Mouse (Mus musculus) forebrain, embryonic 11.5 days (tissue): ENCODE results near the gene Mrps18a. TPM values are rescaled to one million over a fixed set of nuclear protein-coding genes. Genes with fewer than 3 reads are reported as not detected.

Experiments
- ATAC-seq: fragments of 200-750 bp; cut with Nextera tagmentation; replicated peaks from 2 replicates; pipeline ENCODE4 v1.8.0; 2017; ENCODE audit warnings: moderate TSS enrichment; ENCODE audit not compliant: low FRiP score
- DNase-seq: peaks from one replicate; pipeline ENCODE4 v3.0.0-alpha.2; 2017; ENCODE audit warnings: low spot score
- H3K27ac ChIP-seq: fragments of 300-500 bp; sonication (generic); 2 replicates; pipeline ENCODE4 v1.5.1; 2014; ENCODE audit warnings: low read depth, low read length
- H3K27me3 ChIP-seq: fragments of 300-500 bp; sonication (generic); 2 replicates; pipeline ENCODE4 v1.6.1; 2014; ENCODE audit warnings: mild to moderate bottlenecking, low read length, mixed read lengths; ENCODE audit not compliant: control insufficient read depth, insufficient read depth
- H3K36me3 ChIP-seq: fragments of 300-500 bp; sonication (generic); 2 replicates; pipeline ENCODE4 v1.6.1; 2014; ENCODE audit warnings: mild to moderate bottlenecking, low read length, moderate library complexity, mixed read lengths; ENCODE audit not compliant: control insufficient read depth, insufficient read depth
- H3K4me1 ChIP-seq: fragments of 300-500 bp; sonication (generic); replicated peaks from 2 replicates; pipeline ENCODE4 v1.6.1; 2014; ENCODE audit warnings: low read length, mixed read lengths; ENCODE audit not compliant: control insufficient read depth, insufficient read depth
- H3K4me2 ChIP-seq: fragments of 300-500 bp; sonication (generic); 2 replicates; pipeline ENCODE4 v1.6.1; 2014; ENCODE audit warnings: low read depth, mild to moderate bottlenecking, low read length, moderate library complexity, mixed read lengths; ENCODE audit not compliant: severe bottlenecking
- H3K4me3 ChIP-seq: fragments of 300-500 bp; sonication (generic); 2 replicates; pipeline ENCODE4 v1.5.1; 2014; ENCODE audit warnings: low read depth, low read length
- H3K9ac ChIP-seq: fragments of 300-500 bp; sonication (generic); 2 replicates; pipeline ENCODE4 v1.6.1; 2014; ENCODE audit warnings: low read length
- H3K9me3 ChIP-seq: fragments of 300-500 bp; sonication (generic); 2 replicates; pipeline ENCODE4 v1.6.1; 2016; ENCODE audit warnings: low read length, mixed read lengths; ENCODE audit not compliant: control insufficient read depth
- WGBS: fragments of 180-500 bp; shearing (Covaris S2); extraction: QIAGEN DNeasy Blood & Tissue Kit; methylation state at CpG from one replicate; pipeline ENCODE4 v1.1.7; 2014; 5-methylcytosine and 5-hydroxymethylcytosine counted together
- polyA plus RNA-seq: library from polyadenylated mRNA; unstranded; fragments of >200 nt; fragmentation: Nextera tagmentation; extraction: Ambion mirVana; gene quantifications from 2 replicates; pipeline ENCODE4 v1.2.1, GENCODE M21; 2014

Mrps18a gene
- polyA plus RNA-seq, 1 experiment from 2014 or later, result 119 TPM

GRCm38 (mm10) chr17:46161179-46161578 lies 50.4 kb downstream of the Mrps18a start:
- Histone ChIP-seq H3K9ac (peak overlapping the region; percentile 69), H3K4me2 (peak overlapping the region; percentile 49), H3K27me3 (no peaks in the 10 kb centered on the region), H3K27ac (no peak overlapping the region), H3K4me3 (peak overlapping the region; percentile 54), H3K4me1 (no peaks in the 10 kb centered on the region), H3K36me3 (no peaks in the 10 kb centered on the region; the same call in 1 of the 2 replicates), H3K9me3 (no peaks in the 10 kb centered on the region)
- DNase-seq, result no peak
- ATAC-seq, result peak; percentile 37; the same call in 1 of the 2 replicates
- WGBS, result under 1% methylated on average over 19 of the region's 19 CpGs

GRCm38 (mm10) chr17:46161710-46162109 lies 50.9 kb downstream of the Mrps18a start:
- 50% methylated on average over 9 of the region's 9 CpGs for WGBS
- Histone ChIP-seq H3K4me1 (no peaks in the 10 kb centered on the region), H3K27me3 (no peaks in the 10 kb centered on the region), H3K36me3 (no peaks in the 10 kb centered on the region; the same call in 1 of the 2 replicates), H3K4me2 (peak overlapping the region; percentile 49), H3K9ac (peak overlapping the region; percentile 69), H3K4me3 (peak overlapping the region; percentile 54), H3K27ac (no peak overlapping the region), H3K9me3 (no peaks in the 10 kb centered on the region)
- ATAC-seq (no peak), DNase-seq (no peak)

GRCm38 (mm10) chr17:46162551-46162950 lies 51.8 kb downstream of the Mrps18a start:
- no peaks in the 10 kb centered on the region; the same call in 1 of the 2 replicates for H3K36me3 ChIP-seq
- H3K9ac ChIP-seq, result no peak overlapping the region
- H3K4me2 ChIP-seq, result no peak overlapping the region
- no peaks in the 10 kb centered on the region for H3K27me3 ChIP-seq
- H3K27ac ChIP-seq, result no peak overlapping the region
- no peaks in the 10 kb centered on the region for H3K4me1 ChIP-seq
- WGBS, result 96% methylated on average over 7 of the region's 7 CpGs
- no peak overlapping the region for H3K4me3 ChIP-seq
- DNase-seq (no peak), ATAC-seq (no peak)
- no peaks in the 10 kb centered on the region for H3K9me3 ChIP-seq

- DNase-seq (no peak), ATAC-seq (no peak)
- no peak overlapping the region for H3K4me3 ChIP-seq
- WGBS, result 86% methylated on average over 9 of the region's 9 CpGs
- no peaks in the 10 kb centered on the region for H3K9me3 ChIP-seq
- H3K36me3 ChIP-seq, result no peaks in the 10 kb centered on the region; the same call in 1 of the 2 replicates
- H3K27ac ChIP-seq, result no peak overlapping the region
- H3K4me2 ChIP-seq, result no peak overlapping the region
- H3K9ac ChIP-seq, result no peak overlapping the region
- H3K27me3 ChIP-seq, result no peaks in the 10 kb centered on the region
- H3K4me1 ChIP-seq, result no peaks in the 10 kb centered on the region
These were observed 52.2 kb downstream of the Mrps18a start for GRCm38 (mm10) chr17:46162951-46163421.

- 97% methylated on average over 8 of the region's 8 CpGs for WGBS
These were observed 53.5 kb downstream of the Mrps18a start for GRCm38 (mm10) chr17:46164301-46164700.

GRCm38 (mm10) chr17:46164791-46165190 lies 54.0 kb downstream of the Mrps18a start:
- Histone ChIP-seq H3K4me3 (no peak overlapping the region), H3K27me3 (no peaks in the 10 kb centered on the region), H3K4me1 (no peaks in the 10 kb centered on the region), H3K4me2 (no peak overlapping the region), H3K9ac (no peak overlapping the region), H3K36me3 (peaks cover 5% of the 10 kb centered on the region; the same call in 1 of the 2 replicates), H3K9me3 (no peaks in the 10 kb centered on the region), H3K27ac (no peak overlapping the region)
- DNase-seq (no peak), ATAC-seq (no peak)
- 96% methylated on average over 10 of the region's 10 CpGs for WGBS

More at GRCm38 (mm10) chr17:46164301-46164700, 53.5 kb downstream of the Mrps18a start:
- ATAC-seq (no peak), DNase-seq (no peak)
- H3K4me2 ChIP-seq, result no peak overlapping the region
- H3K9ac ChIP-seq, result no peak overlapping the region
- H3K27me3 ChIP-seq, result no peaks in the 10 kb centered on the region
- H3K4me3 ChIP-seq, result no peak overlapping the region
- no peaks in the 10 kb centered on the region for H3K9me3 ChIP-seq
- no peak overlapping the region for H3K27ac ChIP-seq
- H3K36me3 ChIP-seq, result peaks cover 5% of the 10 kb centered on the region; the same call in 1 of the 2 replicates
- H3K4me1 ChIP-seq, result no peaks in the 10 kb centered on the region

GRCm38 (mm10) chr17:46165460-46165859 lies 54.7 kb downstream of the Mrps18a start:
- Histone ChIP-seq H3K9me3 (no peaks in the 10 kb centered on the region), H3K27ac (no peak overlapping the region), H3K36me3 (peaks cover 7% of the 10 kb centered on the region; the same call in 1 of the 2 replicates), H3K4me3 (no peak overlapping the region), H3K9ac (no peak overlapping the region), H3K4me1 (no peaks in the 10 kb centered on the region), H3K4me2 (no peak overlapping the region), H3K27me3 (no peaks in the 10 kb centered on the region)
- ATAC-seq (no peak), DNase-seq (no peak)
- 85% methylated on average over 12 of the region's 12 CpGs for WGBS

GRCm38 (mm10) chr17:46166270-46166669 lies 55.5 kb downstream of the Mrps18a start:
- Histone ChIP-seq H3K9me3 (no peaks in the 10 kb centered on the region), H3K4me1 (no peaks in the 10 kb centered on the region), H3K27ac (no peak overlapping the region), H3K4me2 (no peak overlapping the region), H3K4me3 (no peak overlapping the region), H3K27me3 (no peaks in the 10 kb centered on the region), H3K36me3 (peaks cover 7% of the 10 kb centered on the region; the same call in 1 of the 2 replicates), H3K9ac (no peak overlapping the region)
- ATAC-seq, result no peak
- no peak for DNase-seq
- 88% methylated on average over 5 of the region's 5 CpGs for WGBS

GRCm38 (mm10) chr17:46167014-46167413 lies 56.2 kb downstream of the Mrps18a start:
- H3K4me3 ChIP-seq, result no peak overlapping the region
- no peaks in the 10 kb centered on the region for H3K27me3 ChIP-seq
- DNase-seq (no peak), ATAC-seq (no peak)
- no peaks in the 10 kb centered on the region for H3K4me1 ChIP-seq
- peaks cover 7% of the 10 kb centered on the region; the same call in 1 of the 2 replicates for H3K36me3 ChIP-seq
- 87% methylated on average over 11 of the region's 11 CpGs for WGBS
- no peak overlapping the region for H3K27ac ChIP-seq
- no peak overlapping the region for H3K9ac ChIP-seq
- no peak overlapping the region for H3K4me2 ChIP-seq
- no peaks in the 10 kb centered on the region for H3K9me3 ChIP-seq
